Mouse (Mus musculus) kidney, adult 2 months (tissue): ENCODE results near the gene Ndufs2. TPM values are rescaled to one million over a fixed set of nuclear protein-coding genes. Genes with fewer than 3 reads are reported as not detected.

Source experiments
- DNase-seq: peaks from one replicate; pipeline ENCODE4 v3.0.0; 2021
- H3K27ac ChIP-seq: fragments of 200-500 bp; 2 replicates; pipeline ENCODE4 v1.5.1; 2012; ENCODE audit warnings: low read depth, low read length, control low read depth, inconsistent platforms; ENCODE audit not compliant: insufficient read depth
- H3K27me3 ChIP-seq: fragments of 200-500 bp; replicated peaks from 2 replicates; pipeline ENCODE4 v1.6.1; 2012; ENCODE audit warnings: mild to moderate bottlenecking, moderate library complexity, low read length, inconsistent platforms; ENCODE audit not compliant: control insufficient read depth, insufficient read depth
- H3K36me3 ChIP-seq: fragments of 200-500 bp; 2 replicates; pipeline ENCODE4 v1.6.1; 2012; ENCODE audit warnings: mild to moderate bottlenecking, moderate library complexity, low read length, inconsistent platforms; ENCODE audit not compliant: control insufficient read depth, insufficient read depth
- H3K4me1 ChIP-seq: fragments of 200-500 bp; 2 replicates; pipeline ENCODE4 v1.6.1; 2011; ENCODE audit warnings: low read length; ENCODE audit not compliant: control insufficient read depth, insufficient read depth
- H3K4me3 ChIP-seq: fragments of 200-500 bp; 2 replicates; pipeline ENCODE4 v1.5.1; 2011; ENCODE audit warnings: mild to moderate bottlenecking, low read depth, low read length, control low read depth; ENCODE audit not compliant: insufficient read depth
- CTCF ChIP-seq: fragments of 200-500 bp; conservative IDR thresholded peaks from 2 replicates; pipeline ENCODE4 v1.5.1; 2011; ENCODE audit warnings: low read depth, mild to moderate bottlenecking, control low read depth, low read length, moderate library complexity, mixed read lengths; ENCODE audit not compliant: insufficient read depth, insufficient read length
- POLR2A ChIP-seq: fragments of 200-500 bp; IDR thresholded peaks from one replicate; pipeline ENCODE4 v1.6.1; 2011; ENCODE audit warnings: low read depth, low read length, control low read depth
- WGBS: fragments of 180-500 bp; shearing (Covaris S2); methylation state at CpG from one replicate; pipeline ENCODE4 v1.1.7; 2018; 5-methylcytosine and 5-hydroxymethylcytosine counted together
- polyA plus RNA-seq: library from polyadenylated mRNA; depleted of rRNA; stranded (reverse); fragments of >200 nt; gene quantifications from 2 replicates; pipeline ENCODE4 v1.2.3, GENCODE M21; 2012

Gene Ndufs2
- polyA plus RNA-seq, 1 experiment = 559 TPM

- no peaks in the 10 kb centered on the region for H3K36me3 ChIP-seq
- TF ChIP-seq CTCF (no peak), POLR2A (no peak)
- H3K4me3 ChIP-seq = no peak overlapping the region
- H3K4me1 ChIP-seq = no peaks in the 10 kb centered on the region; the same call in 1 of the 2 replicates
- peak overlapping the region; percentile 8; the same call in 1 of the 2 replicates for H3K27ac ChIP-seq
- 0% methylated on average over 2 of the region's 2 CpGs for WGBS
- no peaks in the 10 kb centered on the region for H3K27me3 ChIP-seq
- DNase-seq = peak; percentile 73
These were observed 12.0 kb upstream of the Ndufs2 start for GRCm38 (mm10) chr1:171263185-171263611.

- WGBS = 5% methylated on average over 8 of the region's 8 CpGs
- H3K4me3 ChIP-seq = no peak overlapping the region
These were observed 11.5 kb upstream of the Ndufs2 start for GRCm38 (mm10) chr1:171262594-171263130.

GRCm38 (mm10) chr1:171260316-171260715 lies 9.1 kb upstream of the Ndufs2 start:
- DNase-seq = peak; percentile 40
- Histone ChIP-seq H3K27me3 (no peaks in the 10 kb centered on the region), H3K4me3 (no peak overlapping the region), H3K4me1 (no peaks in the 10 kb centered on the region; the same call in 1 of the 2 replicates), H3K36me3 (no peaks in the 10 kb centered on the region), H3K27ac (no peak overlapping the region)
- no peak for TF ChIP-seq POLR2A
- TF ChIP-seq CTCF = no peak
- WGBS = 60% methylated on average over 3 of the region's 3 CpGs

More at GRCm38 (mm10) chr1:171262594-171263130, 11.5 kb upstream of the Ndufs2 start:
- peak overlapping the region; percentile 85 for H3K27ac ChIP-seq
- H3K36me3 ChIP-seq = no peaks in the 10 kb centered on the region
- H3K4me1 ChIP-seq = no peaks in the 10 kb centered on the region; the same call in 1 of the 2 replicates
- H3K27me3 ChIP-seq = no peaks in the 10 kb centered on the region
- DNase-seq = peak; percentile 86
- TF ChIP-seq CTCF = no peak
- no peak for TF ChIP-seq POLR2A

GRCm38 (mm10) chr1:171258921-171259320 lies 7.7 kb upstream of the Ndufs2 start:
- Histone ChIP-seq H3K4me3 (no peak overlapping the region), H3K4me1 (no peaks in the 10 kb centered on the region; the same call in 1 of the 2 replicates), H3K27me3 (no peaks in the 10 kb centered on the region), H3K36me3 (no peaks in the 10 kb centered on the region), H3K27ac (no peak overlapping the region)
- TF ChIP-seq CTCF (no peak), POLR2A (no peak)
- 88% methylated on average over 17 of the region's 17 CpGs for WGBS
- DNase-seq = no peak

GRCm38 (mm10) chr1:171257781-171258180 lies 6.6 kb upstream of the Ndufs2 start:
- no peaks in the 10 kb centered on the region for H3K27me3 ChIP-seq
- WGBS = 83% methylated on average over 9 of the region's 9 CpGs
- no peak overlapping the region for H3K27ac ChIP-seq
- TF ChIP-seq POLR2A = no peak
- TF ChIP-seq CTCF = no peak
- no peaks in the 10 kb centered on the region for H3K36me3 ChIP-seq
- no peak overlapping the region for H3K4me3 ChIP-seq
- no peak for DNase-seq
- no peaks in the 10 kb centered on the region; the same call in 1 of the 2 replicates for H3K4me1 ChIP-seq

GRCm38 (mm10) chr1:171256937-171257548 lies 5.9 kb upstream of the Ndufs2 start:
- no peaks in the 10 kb centered on the region for H3K36me3 ChIP-seq
- H3K4me3 ChIP-seq = no peak overlapping the region
- 61% methylated on average over 15 of the region's 15 CpGs for WGBS
- TF ChIP-seq CTCF (peak; percentile 70), POLR2A (no peak)
- H3K27me3 ChIP-seq = no peaks in the 10 kb centered on the region
- H3K4me1 ChIP-seq = no peaks in the 10 kb centered on the region
- DNase-seq = peak; percentile 74
- no peak overlapping the region for H3K27ac ChIP-seq

GRCm38 (mm10) chr1:171256095-171256818 lies 5.1 kb upstream of the Ndufs2 start:
- peak; percentile 84 for DNase-seq
- H3K4me1 ChIP-seq = no peaks in the 10 kb centered on the region
- 73% methylated on average over 24 of the region's 24 CpGs for WGBS
- no peak overlapping the region for H3K4me3 ChIP-seq
- peak; percentile 77 for TF ChIP-seq CTCF
- TF ChIP-seq POLR2A = no peak
- H3K27me3 ChIP-seq = no peaks in the 10 kb centered on the region
- no peaks in the 10 kb centered on the region for H3K36me3 ChIP-seq
- no peak overlapping the region for H3K27ac ChIP-seq
